Mouse (Mus musculus) large intestine, adult 2 months (tissue): ENCODE data around the gene Mettl1. TPM values are rescaled to one million over a fixed set of nuclear protein-coding genes. Genes with fewer than 3 reads are reported as not detected.

ENCODE experiments used
- DNase-seq: peaks from one replicate; pipeline ENCODE4 v3.0.0-alpha.2; 2012; ENCODE audit warnings: low read depth, low spot score
- WGBS: fragments of 180-500 bp; shearing (Covaris S2); methylation state at CpG from one replicate; pipeline ENCODE4 v1.1.7; 2018; 5-methylcytosine and 5-hydroxymethylcytosine counted together
- polyA plus RNA-seq: library from polyadenylated mRNA; depleted of rRNA; stranded (reverse); fragments of >200 nt; gene quantifications from 2 replicates; pipeline ENCODE4 v1.2.3, GENCODE M21; 2012; rRNA removed

Gene Mettl1
- polyA plus RNA-seq, 1 experiment: 20.7 TPM

GRCm38 (mm10) chr10:127079665-127080391, 38.6 kb downstream of the Mettl1 start:
- DNase-seq: no peak
- 13% methylated on average over 70 of the region's 70 CpGs for WGBS

- 14% methylated on average over 48 of the region's 48 CpGs for WGBS
- no peak for DNase-seq
Observed at GRCm38 (mm10) chr10:127080901-127081780, 39.9 kb downstream of the Mettl1 start.

- DNase-seq: no peak
- 13% methylated on average over 8 of the region's 8 CpGs for WGBS
Observed at GRCm38 (mm10) chr10:127081996-127082620, 40.9 kb downstream of the Mettl1 start.

- 36% methylated on average over 8 of the region's 8 CpGs for WGBS
- DNase-seq: no peak
Observed at GRCm38 (mm10) chr10:127083292-127083914, 42.2 kb downstream of the Mettl1 start.

DNA sequence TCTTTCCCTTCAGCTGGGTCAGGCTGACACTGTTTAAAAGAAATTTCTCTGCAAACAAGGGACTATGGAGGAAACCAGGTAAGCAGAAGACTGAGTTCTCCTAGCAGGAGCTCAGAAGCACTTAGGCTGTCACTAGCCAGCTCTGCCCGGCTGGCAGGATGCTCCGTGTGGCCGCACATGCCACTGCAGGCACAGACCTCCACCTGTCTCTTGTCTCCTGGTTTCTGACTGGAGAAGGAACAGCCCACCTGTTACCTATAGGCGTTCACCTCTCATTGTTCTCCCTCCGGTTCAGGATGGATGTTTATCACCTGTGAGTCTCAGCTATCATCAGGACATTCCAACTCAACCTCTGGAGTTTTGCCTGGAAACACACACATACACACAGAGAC, 42.7 kb downstream of the Mettl1 start:
- DNase-seq: no peak
- WGBS: 32% methylated on average over 5 of the region's 5 CpGs

DNA sequence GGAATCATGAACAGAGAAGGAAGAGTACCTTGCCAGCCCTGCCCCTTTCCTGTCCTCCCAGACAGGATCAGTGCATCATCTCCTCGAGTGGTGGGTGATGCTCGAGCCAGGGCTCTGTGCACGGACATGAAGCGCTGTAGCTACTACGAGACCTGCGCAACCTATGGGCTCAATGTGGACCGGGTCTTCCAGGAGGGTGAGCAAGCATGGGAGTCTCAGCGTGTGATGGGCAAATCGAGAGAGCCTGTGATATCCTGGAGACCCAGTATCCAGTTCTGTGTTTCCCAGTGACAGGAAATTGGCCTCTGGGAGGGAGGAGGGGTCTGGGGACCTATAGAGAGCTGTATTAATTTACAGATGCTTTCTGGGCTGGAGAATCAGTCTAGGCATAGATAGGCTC, 43.8 kb downstream of the Mettl1 start:
- WGBS: 79% methylated on average over 9 of the region's 9 CpGs
- no peak for DNase-seq

DNA sequence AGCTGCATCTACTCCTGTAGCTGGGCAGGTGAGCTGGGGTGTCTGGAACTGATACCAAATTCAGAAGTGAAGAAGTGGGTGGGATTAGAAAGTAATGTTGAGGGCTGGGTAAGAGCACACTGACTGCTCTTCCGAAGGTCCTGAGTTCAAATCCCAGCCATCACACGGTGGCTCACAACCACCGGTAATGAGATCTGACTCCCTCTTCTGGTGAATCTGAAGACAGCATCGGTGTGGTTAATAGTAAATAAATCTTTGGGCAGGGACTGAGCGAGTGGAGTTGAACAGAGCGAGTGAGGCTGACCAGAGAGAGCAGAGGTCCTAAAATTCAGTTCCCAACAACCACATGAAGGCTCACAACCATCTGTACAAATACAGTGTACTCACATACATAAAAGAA, 44.4 kb downstream of the Mettl1 start:
- 54% methylated on average over 6 of the region's 6 CpGs for WGBS
- no peak for DNase-seq

DNA sequence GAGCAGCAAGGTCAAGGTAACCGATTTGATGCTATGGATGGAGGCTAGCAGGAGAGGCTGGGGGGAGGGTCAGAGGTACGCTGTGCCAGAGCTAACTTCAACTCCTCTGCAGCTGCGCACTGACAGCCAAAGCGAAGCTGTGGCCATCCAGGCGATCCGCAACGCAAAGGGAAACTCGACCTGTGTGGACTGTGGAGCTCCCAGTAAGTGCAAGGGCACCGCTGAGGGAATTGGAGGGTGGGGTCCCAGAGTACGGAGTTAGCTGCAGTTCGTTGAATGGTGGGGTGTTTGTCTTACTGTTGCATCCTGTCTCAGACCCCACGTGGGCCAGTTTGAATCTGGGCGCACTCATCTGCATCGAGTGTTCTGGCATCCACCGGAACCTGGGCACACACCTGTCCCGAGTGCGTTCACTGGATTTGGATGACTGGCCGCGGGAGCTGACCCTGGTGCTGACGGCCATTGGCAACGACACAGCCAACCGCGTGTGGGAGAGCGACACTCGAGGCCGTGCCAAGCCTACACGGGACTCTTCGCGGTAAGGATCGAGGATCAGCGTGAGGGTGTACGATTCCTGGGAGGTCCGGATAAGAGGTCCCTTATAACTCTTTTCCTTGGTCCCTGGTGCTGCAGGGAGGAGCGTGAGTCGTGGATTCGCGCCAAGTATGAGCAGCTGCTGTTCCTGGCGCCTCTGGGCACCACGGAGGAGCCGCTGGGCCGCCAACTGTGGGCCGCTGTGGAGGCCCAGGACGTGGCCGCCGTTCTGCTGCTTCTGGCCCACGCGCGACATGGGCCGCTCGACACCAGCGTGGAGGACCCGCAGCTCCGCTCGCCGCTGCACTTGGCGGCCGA, 49.6 kb downstream of the Mettl1 start:
- 15% methylated on average over 57 of the region's 57 CpGs for WGBS
- no peak for DNase-seq

DNA sequence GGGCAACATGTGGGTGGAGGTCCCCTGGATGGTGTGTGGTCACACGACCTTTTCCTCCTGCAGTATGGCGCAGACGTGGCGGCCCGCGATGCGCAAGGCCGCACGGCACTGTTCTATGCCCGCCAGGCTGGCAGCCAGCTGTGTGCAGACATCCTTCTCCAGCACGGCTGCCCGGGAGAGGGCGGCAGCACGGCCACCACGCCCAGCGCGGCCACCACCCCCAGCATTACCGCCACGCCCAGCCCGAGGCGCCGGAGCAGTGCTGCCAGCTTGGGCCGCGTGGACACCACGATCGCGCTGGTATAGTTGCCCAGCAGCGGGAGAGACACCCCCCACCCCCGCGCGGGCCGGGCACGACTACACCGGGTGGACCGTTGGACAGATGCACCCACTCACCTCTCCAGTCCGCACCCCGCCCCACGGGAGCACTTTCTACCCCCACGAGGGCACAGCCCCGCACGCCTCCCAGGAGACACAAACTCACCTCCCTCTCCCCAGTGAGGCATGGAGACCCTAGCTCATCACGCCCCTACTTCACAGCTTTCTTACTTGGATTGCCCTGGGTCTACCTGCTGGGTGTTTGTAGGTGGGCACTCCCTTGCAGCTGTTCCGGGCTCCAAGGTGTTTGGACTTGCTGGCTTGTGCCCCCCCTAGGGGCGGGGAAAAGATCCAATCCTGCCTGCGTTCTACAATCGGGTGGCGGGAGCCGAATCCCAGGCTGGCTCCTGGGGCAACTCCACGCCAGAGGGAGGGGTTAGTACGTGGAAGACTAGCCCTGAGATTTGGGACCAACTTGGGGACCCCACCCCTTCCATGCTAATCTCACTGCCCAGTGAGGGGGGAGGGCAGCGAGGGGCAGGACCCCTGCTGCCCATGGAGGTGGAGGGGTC, 50.5 kb downstream of the Mettl1 start:
- DNase-seq: no peak
- WGBS: 14% methylated on average over 50 of the region's 51 CpGs

DNA sequence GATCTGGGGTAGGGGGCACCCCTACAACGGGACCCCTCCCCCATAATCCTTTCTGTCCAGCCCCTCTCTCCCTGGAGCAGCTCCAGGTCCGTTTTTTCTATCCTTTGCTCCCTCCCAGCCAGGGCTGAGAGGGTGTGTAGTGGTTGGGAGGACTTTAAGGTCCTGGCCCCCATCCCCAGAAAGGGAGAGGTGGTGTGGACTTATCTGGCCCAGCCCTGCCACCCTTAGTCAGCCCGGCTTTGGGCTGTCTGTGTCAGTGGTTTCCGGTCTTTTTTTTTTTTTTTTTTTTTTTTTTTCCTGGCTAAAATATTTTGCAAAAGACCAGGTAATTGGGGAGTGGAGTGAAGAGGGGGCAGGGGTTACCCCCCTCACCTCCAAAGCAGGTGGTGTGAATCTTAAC, 51.5 kb downstream of the Mettl1 start:
- WGBS: 56% methylated on average over 4 of the region's 4 CpGs
- DNase-seq: no peak

- 11% methylated on average over 7 of the region's 7 CpGs for WGBS
- DNase-seq: no peak
Observed at GRCm38 (mm10) chr10:127094382-127094802, 53.2 kb downstream of the Mettl1 start.

Other genes starting within 250 kb of the Mettl1 start
- 7.8 and 9.3 TPM in 2 replicates for gene Atp23, start 140.1 kb upstream of the Mettl1 start, polyA plus RNA-seq
- 123 TPM in 2 replicates for gene Ctdsp2, start 62.7 kb upstream of the Mettl1 start, polyA plus RNA-seq
- 1.5 and 2.1 TPM in 2 replicates for gene Avil, start 40.7 kb upstream of the Mettl1 start, polyA plus RNA-seq
- 39.0 and 39.4 TPM in 2 replicates for gene Tsfm, start 10.6 kb upstream of the Mettl1 start, polyA plus RNA-seq
- 1.4 TPM in 2 replicates for gene Eef1akmt3, start 99 bp downstream of the Mettl1 start, polyA plus RNA-seq
- gene Cyp27b1, start 6.8 kb downstream of the Mettl1 start, polyA plus RNA-seq: 0.22 and 0.27 TPM in 2 replicates
- gene March9, start 18.8 kb downstream of the Mettl1 start, polyA plus RNA-seq: 3.2 and 3.5 TPM in 2 replicates
- gene Cdk4, start 22.1 kb downstream of the Mettl1 start, polyA plus RNA-seq: 228 and 258 TPM in 2 replicates
- gene Tspan31, start 28.9 kb downstream of the Mettl1 start, polyA plus RNA-seq: 73.8 and 85.4 TPM in 2 replicates
- 4.0 and 7.1 TPM in 2 replicates for gene Agap2, start 33.9 kb downstream of the Mettl1 start, polyA plus RNA-seq
- 71.3 and 102 TPM in 2 replicates for gene Os9, start 79.7 kb downstream of the Mettl1 start, polyA plus RNA-seq
- 247 and 361 TPM in 2 replicates for gene B4galnt1, start 123.8 kb downstream of the Mettl1 start, polyA plus RNA-seq
- 0.41 and 0.90 TPM in 2 replicates for gene Slc26a10, start 139.2 kb downstream of the Mettl1 start, polyA plus RNA-seq
- 16.0 and 20.5 TPM in 2 replicates for gene Arhgef25, start 148.7 kb downstream of the Mettl1 start, polyA plus RNA-seq
- gene Dtx3, start 154.3 kb downstream of the Mettl1 start, polyA plus RNA-seq: 38.0 and 47.9 TPM in 2 replicates
- 38.9 and 42.6 TPM in 2 replicates for gene Pip4k2c, start 170.2 kb downstream of the Mettl1 start, polyA plus RNA-seq
- 1.2 and 2.0 TPM in 2 replicates for gene Kif5a, start 221.9 kb downstream of the Mettl1 start, polyA plus RNA-seq
- 181 and 201 TPM in 2 replicates for gene Dctn2, start 225.0 kb downstream of the Mettl1 start, polyA plus RNA-seq
- 27.9 and 36.8 TPM in 2 replicates for gene Mbd6, start 247.6 kb downstream of the Mettl1 start, polyA plus RNA-seq